Mouse (Mus musculus) liver, adult 2 months (tissue): ENCODE measurements around the gene Tjp3.

Experiments
- CTCF ChIP-seq: fragments of 200-500 bp; IDR thresholded peaks from 2 replicates; pipeline ENCODE4 v1.5.1; 2011; ENCODE audit warnings: low read depth, low read length, control low read depth
- POLR2A ChIP-seq: fragments of 200-500 bp; IDR thresholded peaks from 2 replicates; pipeline ENCODE4 v1.6.1; 2011; ENCODE audit warnings: low read length, control low read depth; ENCODE audit not compliant: insufficient read depth; ENCODE audit errors: extremely low read depth

- TF ChIP-seq CTCF, result peak; percentile 53
- TF ChIP-seq POLR2A, result no peak
These were observed 25.1 kb upstream of the Tjp3 start for GRCm38 (mm10) chr10:81316338-81317060.
